Comparison of ENCODE assay signal across 11 mouse cellular contexts in the genomic region with DNA sequence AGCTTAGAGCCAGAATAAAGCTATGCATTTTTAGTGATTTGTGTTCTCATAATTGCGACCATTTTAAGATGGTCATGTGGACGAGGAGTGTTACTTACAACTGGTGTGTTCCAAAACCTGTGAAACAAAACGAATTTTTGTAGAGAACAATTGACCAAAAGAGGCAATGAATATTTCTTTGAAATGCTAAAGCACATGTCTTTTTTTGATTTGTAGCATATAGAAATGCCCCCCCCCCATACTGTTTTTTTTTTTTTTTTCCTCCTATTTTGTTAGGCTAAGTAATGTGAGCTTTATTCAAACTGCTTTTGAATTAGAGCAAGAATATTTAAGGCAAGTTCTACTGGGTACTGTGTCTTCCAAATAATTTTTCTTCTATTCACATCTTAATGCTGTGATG. TPM values are rescaled to one million over a fixed set of nuclear protein-coding genes. Genes with fewer than 3 reads are reported as not detected.
DNase-seq lines count a peak whose midpoint lies in the region; ATAC-seq and TF ChIP-seq lines count a peak whose summit lies in the region.
"Had no signal": no experiment of that assay in that cellular context is flagged by ENCODE, and none has a peak within 500 bp of the region (broad histone marks: within the 10 kb centered on the region; RNA-seq: fewer than 3 reads in every experiment).

No protein-coding gene starts in this region.

- H3K9ac ChIP-seq in kidney, embryonic 16.5 days (replicated peaks; ENCODE audit: low read length): no peak overlapping the region
- no peak overlapping the region for H3K9ac ChIP-seq in embryonic facial prominence, embryonic 13.5 days
- no peak overlapping the region for H3K9ac ChIP-seq in intestine, embryonic 15.5 days
- H3K9ac ChIP-seq in midbrain, postnatal 0 days (replicated peaks; ENCODE audit: low read length, poor library complexity, severe bottlenecking): no peak overlapping the region

- no peak for TF ChIP-seq CTCF in midbrain, postnatal 0 days (IDR thresholded peaks at IDR 0.05)
- TF ChIP-seq CTCF in cerebellum, adult 2 months (IDR thresholded peaks at IDR 0.05; ENCODE audit: borderline replicate concordance, insufficient read depth, low read depth, low read length): no peak

- H3K27ac ChIP-seq in kidney, embryonic 16.5 days (ENCODE audit: low read length): no peak overlapping the region
- no peak overlapping the region for H3K27ac ChIP-seq in embryonic facial prominence, embryonic 13.5 days
- H3K27ac ChIP-seq in intestine, embryonic 15.5 days: no peak overlapping the region
- no peak overlapping the region for H3K27ac ChIP-seq in midbrain, postnatal 0 days (ENCODE audit: low read depth, low read length)
- no peak overlapping the region for H3K27ac ChIP-seq in cerebellum, adult 2 months (ENCODE audit: insufficient read depth, low read length)

- peak overlapping the region; percentile 22; the same call in 1 of the 2 replicates for H3K4me3 ChIP-seq in kidney, embryonic 16.5 days (ENCODE audit: low read length)
- peak overlapping the region; percentile 94 for H3K4me3 ChIP-seq in embryonic facial prominence, embryonic 13.5 days
- no peak overlapping the region for H3K4me3 ChIP-seq in intestine, embryonic 15.5 days (replicated peaks)
- H3K4me3 ChIP-seq in midbrain, postnatal 0 days (ENCODE audit: low read depth, low read length): peak overlapping the region; percentile 95
- no peak overlapping the region for H3K4me3 ChIP-seq in cerebellum, adult 2 months (replicated peaks; ENCODE audit: insufficient read depth, low read depth, low read length)

- peak overlapping the region; percentile 43; the same call in 1 of the 2 replicates for H3K4me2 ChIP-seq in kidney, embryonic 16.5 days (replicated peaks; ENCODE audit: low read depth, low read length)
- H3K4me2 ChIP-seq in embryonic facial prominence, embryonic 13.5 days: peak overlapping the region; percentile 75
- H3K4me2 ChIP-seq in intestine, embryonic 15.5 days (replicated peaks): peak overlapping the region; percentile 78
- H3K4me2 ChIP-seq in midbrain, postnatal 0 days (ENCODE audit: low read depth, low read length, poor library complexity, severe bottlenecking): peak overlapping the region; percentile 76

- peaks cover 41% of the 10 kb centered on the region for H3K4me1 ChIP-seq in kidney, embryonic 16.5 days (ENCODE audit: insufficient read depth, low read length)
- H3K4me1 ChIP-seq in embryonic facial prominence, embryonic 13.5 days: peaks cover 34% of the 10 kb centered on the region
- peaks cover 21% of the 10 kb centered on the region for H3K4me1 ChIP-seq in intestine, embryonic 15.5 days (replicated peaks)
- H3K4me1 ChIP-seq in midbrain, postnatal 0 days (ENCODE audit: insufficient read depth, low read length): 0 out of 2 replicates have a peak, but pooled peaks cover 7% of the 10 kb centered on the region
- H3K4me1 ChIP-seq in cerebellum, adult 2 months (ENCODE audit: control insufficient read depth, insufficient read depth, low read length): peaks cover 13% of the 10 kb centered on the region

- H3K9me3 ChIP-seq in kidney, embryonic 16.5 days (ENCODE audit: low read length): no peaks in the 10 kb centered on the region
- H3K9me3 ChIP-seq in embryonic facial prominence, embryonic 13.5 days: no peaks in the 10 kb centered on the region
- H3K9me3 ChIP-seq in intestine, embryonic 15.5 days: no peaks in the 10 kb centered on the region
- H3K9me3 ChIP-seq in midbrain, postnatal 0 days (ENCODE audit: low read length): no peaks in the 10 kb centered on the region
- H3K9me3 ChIP-seq: G1E had no signal

- no peaks in the 10 kb centered on the region for H3K27me3 ChIP-seq in kidney, embryonic 16.5 days (ENCODE audit: insufficient read depth, low read length)
- H3K27me3 ChIP-seq in embryonic facial prominence, embryonic 13.5 days: no peaks in the 10 kb centered on the region
- no peaks in the 10 kb centered on the region for H3K27me3 ChIP-seq in intestine, embryonic 15.5 days (replicated peaks)
- no peaks in the 10 kb centered on the region for H3K27me3 ChIP-seq in midbrain, postnatal 0 days (ENCODE audit: insufficient read depth, low read length)
- no peaks in the 10 kb centered on the region for H3K27me3 ChIP-seq in cerebellum, adult 2 months (ENCODE audit: control insufficient read depth, insufficient read depth, low read length)

- WGBS in kidney, embryonic 16.5 days: 33% methylated on average over 3 of the region's 3 CpGs
- WGBS in embryonic facial prominence, embryonic 13.5 days: 35% methylated on average over 3 of the region's 3 CpGs
- 47% methylated on average over 3 of the region's 3 CpGs for WGBS in intestine, embryonic 15.5 days
- WGBS in midbrain, postnatal 0 days: 36% methylated on average over 3 of the region's 3 CpGs
- WGBS in cerebellum, adult 2 months: 14% methylated on average over 3 of the region's 3 CpGs

- H3K36me3 ChIP-seq in kidney, embryonic 16.5 days (ENCODE audit: insufficient read depth, low read length): no peaks in the 10 kb centered on the region
- no peaks in the 10 kb centered on the region for H3K36me3 ChIP-seq in embryonic facial prominence, embryonic 13.5 days
- H3K36me3 ChIP-seq in intestine, embryonic 15.5 days: no peaks in the 10 kb centered on the region
- H3K36me3 ChIP-seq in midbrain, postnatal 0 days (ENCODE audit: insufficient read depth, low read length): no peaks in the 10 kb centered on the region

- TF ChIP-seq POLR2A in cerebellum, adult 2 months (IDR thresholded peaks at IDR 0.05; ENCODE audit: borderline replicate concordance, insufficient read depth, low read length): no peak

- DNase-seq in kidney, adult 11 months: no peak
- DNase-seq in midbrain, postnatal 0 days (ENCODE audit: low spot score): no peak
- no peak for DNase-seq in thymus, adult 18-20 months
- DNase-seq in adrenal gland, postnatal 4 days (ENCODE audit: low spot score in 2 of 2): no peak
- no peak for DNase-seq in cerebellum, adult 2 months
- DNase-seq: layer of hippocampus, postnatal 36 days; thymus, postnatal 4 days had no signal

- no peak for ATAC-seq in kidney, embryonic 16.5 days (ENCODE audit: low FRiP score, low TSS enrichment)
- ATAC-seq in embryonic facial prominence, embryonic 13.5 days (ENCODE audit: insufficient number of reproducible peaks, insufficient read depth, low FRiP score, low TSS enrichment, low read depth): no peak
- ATAC-seq in intestine, embryonic 15.5 days: no peak
- no peak for ATAC-seq in midbrain, postnatal 0 days (ENCODE audit: low FRiP score)

RNA-seq across cellular contexts. Expression of a gene that starts 3.8 kb away (rescaled TPM):
- 10.9 and 11.0 TPM in 2 replicates for polyA plus RNA-seq in kidney, embryonic 16.5 days (2015; fragmentation: Nextera tagmentation; extraction: Ambion mirVana)
- 13.0 and 14.1 TPM in 2 replicates for polyA plus RNA-seq in embryonic facial prominence, embryonic 13.5 days (2015; fragmentation: Nextera tagmentation; extraction: Ambion mirVana)
- 7.4 and 9.1 TPM in 2 replicates for polyA plus RNA-seq in intestine, embryonic 15.5 days (2015; fragmentation: Nextera tagmentation; extraction: Ambion mirVana)
- 62.0 and 73.3 TPM in 2 replicates for total RNA-seq in midbrain, postnatal 0 days (2014; rRNA removed)
- 10.1 and 11.9 TPM in 2 replicates for polyA plus RNA-seq in midbrain, postnatal 0 days (2015; fragmentation: Nextera tagmentation; extraction: Ambion mirVana)
- 100 to 1,000 TPM in 1 of 2 experiments, 10 to 100 TPM in 1; 92.8 to 107 TPM for total RNA-seq in adrenal gland, postnatal 4 days (2021)
- polyA plus RNA-seq in cerebellum, adult 2 months (2012; rRNA removed): 25.6 and 28.4 TPM in 2 replicates

Comparison
In these comparisons a context has a peak if more than half of its experiments do, and no peak if none do; other contexts are left out.
1. H3K4me3 ChIP-seq: peak in kidney, embryonic 16.5 days (single experiment), embryonic facial prominence, embryonic 13.5 days (single experiment) and midbrain, postnatal 0 days (single experiment); none in intestine, embryonic 15.5 days (single experiment) and cerebellum, adult 2 months (single experiment).
2. Peak in every context shown above with its lines, with median percentiles within 50 percentile points of each other: H3K4me2 ChIP-seq.